Mouse (Mus musculus): ENCODE data around the gene Hist1h4k. TPM values are rescaled to one million over a fixed set of nuclear protein-coding genes. Genes with fewer than 3 reads are reported as not detected.
"Not testable (repeated sequence)": the region's sequence is repeated elsewhere in the genome, so short reads cannot be mapped to it uniquely, and the experiment has no call there.

Hist1h4k gene
- polyA plus RNA-seq, 1 experiment from 2014 or later: 0.84 TPM

DNA sequence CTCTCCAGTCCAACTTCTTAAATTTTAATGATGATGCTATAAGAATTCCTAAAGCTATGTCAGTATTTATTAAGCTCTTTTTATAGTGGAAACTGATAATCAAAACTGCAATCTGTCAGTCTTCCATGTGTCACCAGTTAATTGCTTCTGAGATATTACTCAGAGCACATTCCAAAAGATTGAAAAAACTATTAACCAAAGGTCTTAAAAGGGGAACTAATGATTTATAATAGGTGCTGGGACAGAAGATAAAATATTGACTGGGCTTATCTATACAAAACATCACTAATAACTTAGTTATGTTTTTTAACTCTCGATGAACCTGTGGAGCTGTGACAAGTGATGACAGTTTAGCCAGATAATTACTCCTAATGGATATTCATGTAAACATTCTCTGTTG lies 5.3 kb downstream of the Hist1h4k start:
- Histone ChIP-seq H3K4me2 (replicated peaks; ENCODE audit: low read depth, low read length) (no peak overlapping the region), H3K4me3 (ENCODE audit: low read depth, low read length) (no peak overlapping the region), H3K4me1 (ENCODE audit: insufficient read depth, low read depth, low read length) (peaks cover 7% of the 10 kb centered on the region; the same call in 1 of the 2 replicates), H3K27me3 (replicated peaks; ENCODE audit: insufficient read depth, low read length) (no peaks in the 10 kb centered on the region), H3K9ac (replicated peaks; ENCODE audit: low read depth) (no peak overlapping the region), H3K9me3 (ENCODE audit: low read length) (no peaks in the 10 kb centered on the region), H3K27ac (ENCODE audit: low read length) (no peak overlapping the region), H3K36me3 (ENCODE audit: insufficient read depth, low read length) (no peaks in the 10 kb centered on the region)
- 51% methylated on average over 1 of the region's 1 CpGs for WGBS
- TF ChIP-seq EP300 (IDR thresholded peaks at IDR 0.05) (no peak), CTCF (IDR thresholded peaks at IDR 0.05) (no peak)
- no peak for DNase-seq (ENCODE audit: low spot score)
- no peak for ATAC-seq

DNA sequence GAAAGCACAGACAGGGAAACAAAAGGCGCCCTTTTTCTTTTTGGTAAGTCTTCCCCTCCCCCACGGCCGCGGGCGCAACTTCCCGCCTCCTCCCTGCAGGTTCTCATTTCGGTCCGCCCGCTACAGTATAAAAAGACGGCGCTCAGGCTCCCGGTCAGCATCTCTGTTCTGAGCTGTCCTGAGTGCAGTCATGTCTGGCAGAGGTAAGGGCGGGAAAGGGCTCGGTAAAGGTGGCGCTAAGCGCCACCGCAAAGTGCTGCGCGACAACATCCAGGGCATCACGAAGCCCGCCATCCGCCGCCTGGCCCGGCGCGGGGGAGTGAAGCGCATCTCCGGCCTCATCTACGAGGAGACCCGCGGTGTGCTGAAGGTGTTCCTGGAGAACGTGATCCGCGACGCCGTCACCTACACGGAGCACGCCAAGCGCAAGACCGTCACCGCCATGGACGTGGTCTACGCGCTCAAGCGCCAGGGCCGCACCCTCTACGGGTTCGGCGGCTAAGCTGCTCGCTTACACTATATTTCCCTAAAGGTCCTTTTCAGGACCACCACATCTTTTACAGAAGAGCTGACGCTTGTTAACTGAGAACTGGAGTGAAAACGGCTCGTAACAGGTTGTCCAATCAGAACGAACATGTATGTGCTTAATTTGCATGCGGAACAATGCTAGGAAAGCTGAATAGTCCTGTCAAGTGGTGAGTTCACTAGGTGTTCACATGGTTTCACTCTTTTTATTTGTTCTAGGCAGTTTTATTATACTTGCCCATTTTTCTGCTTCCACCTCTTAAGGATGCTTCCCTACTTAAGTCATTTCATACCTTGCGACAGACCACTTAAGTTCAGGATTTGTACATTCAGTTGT lies 15.2 kb downstream of the Hist1h4k start, which contains the start of gene Hist1h4j:
Hist1h4j (plus strand) TSS at position 159 of the 862 bp plus-strand sequence.
- peak within 1 kb of the TSS; percentile 75 for H3K27ac ChIP-seq (ENCODE audit: low read length)
- not testable (repeated sequence) for H3K36me3 ChIP-seq (ENCODE audit: insufficient read depth, low read length); H3K9me3 ChIP-seq (ENCODE audit: low read length); H3K27me3 ChIP-seq (replicated peaks; ENCODE audit: insufficient read depth, low read length); H3K4me1 ChIP-seq (ENCODE audit: insufficient read depth, low read depth, low read length)
- WGBS: under 1% methylated on average over 39 of the region's 56 CpGs
- peak within 1 kb of the TSS; percentile 47 for H3K4me3 ChIP-seq (ENCODE audit: low read depth, low read length)
- H3K4me2 ChIP-seq (replicated peaks; ENCODE audit: low read depth, low read length): peak within 1 kb of the TSS; percentile 61
- DNase-seq (ENCODE audit: low spot score): peak; percentile 84
- peak; percentile 85 for ATAC-seq
- peak within 1 kb of the TSS; percentile 2; the same call in 1 of the 2 replicates for H3K9ac ChIP-seq (replicated peaks; ENCODE audit: low read depth)

DNA sequence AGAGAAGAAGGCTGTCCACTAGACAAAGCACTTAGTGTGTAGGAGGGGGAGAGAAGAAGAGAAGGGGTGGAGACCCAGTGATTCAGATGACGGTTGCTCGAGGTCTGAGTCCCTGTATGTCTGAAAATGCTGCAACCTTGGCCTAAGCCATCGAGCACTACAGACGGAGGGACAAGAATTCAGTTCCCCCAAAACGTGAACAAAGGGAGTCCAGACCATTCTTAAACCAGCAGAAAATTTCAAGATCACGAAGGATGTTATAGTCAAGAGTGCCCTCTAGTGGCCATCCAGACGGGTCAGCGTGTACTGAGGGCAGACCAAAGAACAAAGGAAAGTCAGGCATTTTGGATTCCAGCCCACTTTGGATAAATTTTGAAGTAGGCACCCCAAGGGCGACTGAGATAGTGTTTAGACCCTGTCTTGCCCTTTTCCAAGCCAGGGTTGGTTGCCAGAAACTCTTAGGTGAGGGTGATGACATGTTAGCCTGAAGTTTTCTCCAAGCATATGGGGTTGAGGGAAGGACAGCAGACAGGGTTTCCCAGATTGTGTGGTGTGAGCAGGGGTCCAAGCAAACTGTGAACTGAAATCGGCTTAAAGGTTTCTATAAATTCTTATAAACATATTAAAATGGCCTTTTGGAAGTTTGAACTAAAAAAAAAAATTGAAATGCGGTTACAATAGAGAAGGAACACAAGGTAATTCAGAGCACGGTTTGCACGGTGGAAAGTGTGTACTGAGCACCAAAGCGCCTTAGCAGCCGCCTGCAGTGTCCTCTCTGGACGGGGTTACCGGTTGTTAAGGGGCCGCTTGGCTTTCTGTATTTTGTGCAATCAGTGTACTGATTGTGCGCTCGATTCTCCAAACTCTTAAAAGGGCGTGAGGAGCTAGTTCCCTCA lies 16.0 kb downstream of the Hist1h4k start:
- Histone ChIP-seq H3K4me2 (replicated peaks; ENCODE audit: low read depth, low read length) (peak overlapping the region; percentile 61), H3K36me3 (ENCODE audit: insufficient read depth, low read length) (no peaks in the 10 kb centered on the region), H3K27ac (ENCODE audit: low read length) (0 out of 2 replicates have a peak overlapping the region, but pooled peaks have one; percentile 4), H3K9ac (replicated peaks; ENCODE audit: low read depth) (no peak overlapping the region; the same call in 1 of the 2 replicates), H3K4me1 (ENCODE audit: insufficient read depth, low read depth, low read length) (no peaks in the 10 kb centered on the region), H3K27me3 (replicated peaks; ENCODE audit: insufficient read depth, low read length) (no peaks in the 10 kb centered on the region), H3K9me3 (ENCODE audit: low read length) (no peaks in the 10 kb centered on the region), H3K4me3 (ENCODE audit: low read depth, low read length) (peak overlapping the region; percentile 47)
- ATAC-seq (peak; percentile 81), DNase-seq (ENCODE audit: low spot score) (peak; percentile 95)
- 1% methylated on average over 21 of the region's 21 CpGs for WGBS
- TF ChIP-seq EP300 (IDR thresholded peaks at IDR 0.05) (no peak), CTCF (IDR thresholded peaks at IDR 0.05) (peak; percentile 92)

DNA sequence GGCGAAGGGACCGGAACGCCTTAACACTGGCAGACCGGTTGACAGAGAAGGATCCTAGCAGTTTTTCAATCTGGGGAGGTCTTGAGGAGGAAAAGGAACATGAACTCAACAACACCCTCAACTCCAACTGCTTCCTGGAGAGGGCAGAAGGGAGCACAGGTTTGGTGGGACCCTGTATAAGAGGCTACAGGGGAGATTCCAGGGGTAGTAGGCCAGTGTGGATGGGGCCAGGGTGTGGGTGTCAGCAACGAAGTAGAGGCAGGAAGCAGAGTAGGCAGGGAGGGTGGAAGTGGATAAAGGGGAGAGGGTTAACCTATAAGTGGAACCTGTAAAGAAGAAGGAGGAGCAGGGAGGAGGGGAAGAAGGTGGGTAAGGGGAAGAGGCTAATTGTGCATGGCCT lies 16.8 kb downstream of the Hist1h4k start:
- H3K9me3 ChIP-seq (ENCODE audit: low read length): no peaks in the 10 kb centered on the region
- H3K27ac ChIP-seq (ENCODE audit: low read length): no peak overlapping the region
- H3K36me3 ChIP-seq (ENCODE audit: insufficient read depth, low read length): no peaks in the 10 kb centered on the region
- TF ChIP-seq EP300 (IDR thresholded peaks at IDR 0.05): no peak
- TF ChIP-seq CTCF (IDR thresholded peaks at IDR 0.05): peak; percentile 18; the same call in 1 of the 2 replicates
- ATAC-seq: no peak
- no peaks in the 10 kb centered on the region for H3K4me1 ChIP-seq (ENCODE audit: insufficient read depth, low read depth, low read length)
- no peaks in the 10 kb centered on the region for H3K27me3 ChIP-seq (replicated peaks; ENCODE audit: insufficient read depth, low read length)
- H3K4me2 ChIP-seq (replicated peaks; ENCODE audit: low read depth, low read length): no peak overlapping the region
- WGBS: 77% methylated on average over 5 of the region's 5 CpGs
- H3K4me3 ChIP-seq (ENCODE audit: low read depth, low read length): no peak overlapping the region
- no peak overlapping the region for H3K9ac ChIP-seq (replicated peaks; ENCODE audit: low read depth)
- no peak for DNase-seq (ENCODE audit: low spot score)

DNA sequence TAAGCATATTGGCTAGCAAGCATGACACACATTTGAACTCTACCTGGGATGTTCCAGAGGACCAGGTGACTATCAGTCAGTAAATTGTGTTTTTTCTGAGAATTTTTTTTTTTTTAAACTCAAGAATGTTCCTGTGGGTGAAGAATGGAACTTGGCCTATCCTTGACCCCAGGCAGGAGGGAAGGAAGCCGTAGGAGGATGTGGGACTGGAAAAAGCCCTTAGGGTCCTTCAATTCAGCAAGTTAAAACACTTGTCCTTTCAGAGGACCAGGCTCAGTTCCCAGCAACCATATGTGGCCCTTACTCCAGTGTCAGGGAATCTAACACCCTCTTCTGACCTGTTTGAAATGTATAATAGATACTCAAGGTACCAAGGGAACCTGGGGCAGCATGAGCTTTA lies 20.8 kb downstream of the Hist1h4k start:
- Histone ChIP-seq H3K36me3 (ENCODE audit: insufficient read depth, low read length) (no peaks in the 10 kb centered on the region), H3K4me1 (ENCODE audit: insufficient read depth, low read depth, low read length) (no peaks in the 10 kb centered on the region), H3K9ac (replicated peaks; ENCODE audit: low read depth) (no peak overlapping the region), H3K9me3 (ENCODE audit: low read length) (no peaks in the 10 kb centered on the region), H3K27ac (ENCODE audit: low read length) (no peak overlapping the region), H3K4me3 (ENCODE audit: low read depth, low read length) (no peak overlapping the region), H3K27me3 (replicated peaks; ENCODE audit: insufficient read depth, low read length) (no peaks in the 10 kb centered on the region), H3K4me2 (replicated peaks; ENCODE audit: low read depth, low read length) (no peak overlapping the region)
- no peak for DNase-seq (ENCODE audit: low spot score)
- TF ChIP-seq EP300 (IDR thresholded peaks at IDR 0.05) (no peak), CTCF (IDR thresholded peaks at IDR 0.05) (no peak)
- WGBS: 40% methylated on average over 1 of the region's 1 CpGs
- no peak for ATAC-seq

DNA sequence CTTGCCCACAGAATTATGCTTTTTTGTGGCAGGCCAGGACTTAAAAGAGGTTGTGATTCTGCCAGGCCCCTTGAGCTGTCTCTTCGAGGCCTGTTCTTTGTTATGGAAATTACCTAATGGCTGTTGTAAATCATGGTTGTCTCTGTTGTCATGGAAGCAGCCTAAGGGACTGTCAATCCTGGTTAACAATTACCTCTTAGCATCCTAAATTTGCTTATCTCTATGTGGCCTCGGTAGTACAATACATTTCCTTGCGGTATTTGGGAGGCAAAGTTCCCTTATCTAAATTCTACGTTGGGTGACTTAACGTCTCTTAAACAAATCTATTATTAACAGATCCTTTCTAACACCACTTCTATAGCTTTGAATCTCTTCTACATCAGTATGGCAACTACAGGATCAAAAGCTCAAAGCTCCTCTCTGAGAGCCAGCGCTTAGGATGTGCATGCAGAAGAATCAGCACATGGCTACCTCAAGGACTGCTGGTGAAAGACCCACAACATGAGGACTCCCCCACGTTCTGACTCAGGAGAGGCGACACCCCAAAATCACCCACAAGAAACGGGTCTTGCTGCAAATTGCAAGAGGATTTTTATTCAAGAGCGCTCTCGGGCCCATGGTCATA lies 22.2 kb downstream of the Hist1h4k start:
- Histone ChIP-seq H3K4me2 (replicated peaks; ENCODE audit: low read depth, low read length) (no peak overlapping the region), H3K9me3 (ENCODE audit: low read length) (no peaks in the 10 kb centered on the region), H3K27ac (ENCODE audit: low read length) (no peak overlapping the region), H3K4me1 (ENCODE audit: insufficient read depth, low read depth, low read length) (no peaks in the 10 kb centered on the region), H3K36me3 (ENCODE audit: insufficient read depth, low read length) (no peaks in the 10 kb centered on the region), H3K4me3 (ENCODE audit: low read depth, low read length) (no peak overlapping the region), H3K9ac (replicated peaks; ENCODE audit: low read depth) (no peak overlapping the region), H3K27me3 (replicated peaks; ENCODE audit: insufficient read depth, low read length) (no peaks in the 10 kb centered on the region)
- ATAC-seq (no peak), DNase-seq (ENCODE audit: low spot score) (no peak)
- 39% methylated on average over 9 of the region's 11 CpGs for WGBS
- TF ChIP-seq EP300 (IDR thresholded peaks at IDR 0.05) (no peak), CTCF (IDR thresholded peaks at IDR 0.05) (no peak)
